Mouse (Mus musculus) heart, embryonic 13.5 days (tissue): ENCODE measurements around the gene Hoxb3. TPM values are rescaled to one million over a fixed set of nuclear protein-coding genes. Genes with fewer than 3 reads are reported as not detected.

Source experiments
- ATAC-seq: fragments of 200-750 bp; cut with Nextera tagmentation; 2 replicates; pipeline ENCODE4 v1.8.0; 2017; ENCODE audit warnings: moderate TSS enrichment; ENCODE audit not compliant: insufficient number of reproducible peaks, low FRiP score, low TSS enrichment; ENCODE audit errors: extremely low read depth
- H3K27ac ChIP-seq: fragments of 300-500 bp; sonication (generic); replicated peaks from 2 replicates; pipeline ENCODE4 v1.5.1; 2015; ENCODE audit warnings: moderate library complexity, mild to moderate bottlenecking, inconsistent platforms
- H3K27me3 ChIP-seq: fragments of 300-500 bp; sonication (generic); replicated peaks from 2 replicates; pipeline ENCODE4 v1.6.1; 2015; ENCODE audit warnings: mild to moderate bottlenecking, inconsistent platforms
- H3K36me3 ChIP-seq: fragments of 300-500 bp; sonication (generic); 2 replicates; pipeline ENCODE4 v1.6.1; 2015; ENCODE audit warnings: mild to moderate bottlenecking, inconsistent platforms
- H3K4me1 ChIP-seq: fragments of 300-500 bp; sonication (generic); 2 replicates; pipeline ENCODE4 v1.6.1; 2015; ENCODE audit warnings: inconsistent platforms
- H3K4me2 ChIP-seq: fragments of 300-500 bp; sonication (generic); 2 replicates; pipeline ENCODE4 v1.6.1; 2015; ENCODE audit warnings: inconsistent platforms, mild to moderate bottlenecking, moderate library complexity
- H3K4me3 ChIP-seq: fragments of 300-500 bp; sonication (generic); 2 replicates; pipeline ENCODE4 v1.5.1; 2015; ENCODE audit warnings: moderate library complexity, mild to moderate bottlenecking, inconsistent platforms
- H3K9ac ChIP-seq: fragments of 300-500 bp; sonication (generic); 2 replicates; pipeline ENCODE4 v1.6.1; 2015; ENCODE audit warnings: inconsistent platforms, mild to moderate bottlenecking, moderate library complexity
- H3K9me3 ChIP-seq: fragments of 300-500 bp; sonication (generic); 2 replicates; pipeline ENCODE4 v1.6.1; 2016; ENCODE audit warnings: inconsistent platforms
- WGBS: fragments of 180-500 bp; shearing (Covaris S2); methylation state at CpG from one replicate; pipeline ENCODE4 v1.1.7; 2015; ENCODE audit warnings: mixed read lengths; 5-methylcytosine and 5-hydroxymethylcytosine counted together
- polyA plus RNA-seq: library from polyadenylated mRNA; unstranded; fragments of >200 nt; fragmentation: Nextera tagmentation; extraction: Ambion mirVana; gene quantifications from 2 replicates; pipeline ENCODE4 v1.2.1, GENCODE M21; 2015

The Hoxb3 gene
- 0.31 and 1.1 TPM in 2 replicates for polyA plus RNA-seq

- H3K4me3 ChIP-seq = peak within 1 kb of the TSS; percentile 10; the same call in 1 of the 2 replicates
- H3K4me1 ChIP-seq = peaks cover 10% of the 10 kb centered on the region
- no peaks in the 10 kb centered on the region for H3K9me3 ChIP-seq
- H3K27me3 ChIP-seq = peaks cover 100% of the 10 kb centered on the region
- peak within 1 kb of the TSS; percentile 48 for H3K9ac ChIP-seq
- peak within 1 kb of the TSS; percentile 41 for H3K4me2 ChIP-seq
- H3K27ac ChIP-seq = peak within 1 kb of the TSS; percentile 45
- no peaks in the 10 kb centered on the region for H3K36me3 ChIP-seq
- ATAC-seq = no peak
- 25% methylated on average over 10 of the region's 10 CpGs for WGBS
Measured at GRCm38 (mm10) chr11:96323154-96323553, at the start of gene Hoxb3. Gene Hoxb3, plus strand, starts transcription at chr11:96323326.

GRCm38 (mm10) chr11:96274428-96274827 lies 48.7 kb upstream of the Hoxb3 start:
- Histone ChIP-seq H3K27ac (no peak overlapping the region), H3K9me3 (no peaks in the 10 kb centered on the region), H3K36me3 (no peaks in the 10 kb centered on the region), H3K27me3 (peaks cover 100% of the 10 kb centered on the region), H3K9ac (no peak overlapping the region), H3K4me2 (no peak overlapping the region), H3K4me3 (no peak overlapping the region), H3K4me1 (peaks cover 19% of the 10 kb centered on the region)
- WGBS = 5% methylated on average over 10 of the region's 10 CpGs
- ATAC-seq = no peak

- 5% methylated on average over 4 of the region's 4 CpGs for WGBS
- Histone ChIP-seq H3K9me3 (no peaks in the 10 kb centered on the region), H3K36me3 (no peaks in the 10 kb centered on the region), H3K9ac (no peak overlapping the region), H3K4me3 (no peak overlapping the region), H3K27me3 (peaks cover 100% of the 10 kb centered on the region), H3K4me1 (peaks cover 17% of the 10 kb centered on the region), H3K4me2 (no peak overlapping the region), H3K27ac (no peak overlapping the region)
- no peak for ATAC-seq
Measured at GRCm38 (mm10) chr11:96275896-96276295, 47.2 kb upstream of the Hoxb3 start.

GRCm38 (mm10) chr11:96277151-96278044 lies 45.7 kb upstream of the Hoxb3 start:
- no peak overlapping the region for H3K27ac ChIP-seq
- no peak overlapping the region for H3K4me2 ChIP-seq
- peak overlapping the region; percentile 3; the same call in 1 of the 2 replicates for H3K4me3 ChIP-seq
- no peak for ATAC-seq
- H3K36me3 ChIP-seq = no peaks in the 10 kb centered on the region
- H3K9me3 ChIP-seq = no peaks in the 10 kb centered on the region
- 1% methylated on average over 35 of the region's 35 CpGs for WGBS
- H3K9ac ChIP-seq = no peak overlapping the region
- H3K4me1 ChIP-seq = peaks cover 2% of the 10 kb centered on the region
- H3K27me3 ChIP-seq = peaks cover 100% of the 10 kb centered on the region

- 20% methylated on average over 14 of the region's 14 CpGs for WGBS
- no peak overlapping the region for H3K4me3 ChIP-seq
- ATAC-seq = no peak
Measured at GRCm38 (mm10) chr11:96278324-96278723, 44.8 kb upstream of the Hoxb3 start.

GRCm38 (mm10) chr11:96278773-96279172 lies 44.4 kb upstream of the Hoxb3 start:
- no peak overlapping the region for H3K4me2 ChIP-seq
- H3K4me3 ChIP-seq = no peak overlapping the region
- H3K27me3 ChIP-seq = peaks cover 100% of the 10 kb centered on the region
- H3K36me3 ChIP-seq = no peaks in the 10 kb centered on the region
- WGBS = under 1% methylated on average over 9 of the region's 9 CpGs
- H3K4me1 ChIP-seq = peaks cover 5% of the 10 kb centered on the region; the same call in 1 of the 2 replicates
- H3K9ac ChIP-seq = no peak overlapping the region
- H3K27ac ChIP-seq = no peak overlapping the region
- ATAC-seq = no peak
- H3K9me3 ChIP-seq = no peaks in the 10 kb centered on the region

More at GRCm38 (mm10) chr11:96278324-96278723, 44.8 kb upstream of the Hoxb3 start:
- H3K36me3 ChIP-seq = no peaks in the 10 kb centered on the region
- no peak overlapping the region for H3K4me2 ChIP-seq
- peaks cover 100% of the 10 kb centered on the region for H3K27me3 ChIP-seq
- no peaks in the 10 kb centered on the region for H3K9me3 ChIP-seq
- H3K9ac ChIP-seq = no peak overlapping the region
- no peak overlapping the region for H3K27ac ChIP-seq
- H3K4me1 ChIP-seq = peaks cover 5% of the 10 kb centered on the region; the same call in 1 of the 2 replicates

GRCm38 (mm10) chr11:96279421-96280233 lies 43.5 kb upstream of the Hoxb3 start:
- Histone ChIP-seq H3K36me3 (no peaks in the 10 kb centered on the region), H3K27ac (no peak overlapping the region), H3K9me3 (no peaks in the 10 kb centered on the region), H3K4me3 (no peak overlapping the region), H3K27me3 (peaks cover 100% of the 10 kb centered on the region), H3K4me1 (peaks cover 13% of the 10 kb centered on the region), H3K4me2 (no peak overlapping the region), H3K9ac (no peak overlapping the region)
- WGBS = 3% methylated on average over 31 of the region's 31 CpGs
- ATAC-seq = no peak

GRCm38 (mm10) chr11:96280399-96281378 lies 42.4 kb upstream of the Hoxb3 start:
- ATAC-seq = no peak
- Histone ChIP-seq H3K27ac (no peak overlapping the region), H3K9me3 (no peaks in the 10 kb centered on the region), H3K9ac (no peak overlapping the region), H3K4me2 (no peak overlapping the region), H3K4me3 (no peak overlapping the region), H3K27me3 (peaks cover 100% of the 10 kb centered on the region), H3K36me3 (no peaks in the 10 kb centered on the region), H3K4me1 (peaks cover 15% of the 10 kb centered on the region)
- WGBS = 12% methylated on average over 8 of the region's 8 CpGs

GRCm38 (mm10) chr11:96281396-96281795 lies 41.7 kb upstream of the Hoxb3 start:
- peaks cover 100% of the 10 kb centered on the region for H3K27me3 ChIP-seq
- no peaks in the 10 kb centered on the region for H3K9me3 ChIP-seq
- no peak for ATAC-seq
- no peak overlapping the region for H3K4me2 ChIP-seq
- no peaks in the 10 kb centered on the region for H3K36me3 ChIP-seq
- no peak overlapping the region for H3K9ac ChIP-seq
- no peak overlapping the region for H3K4me3 ChIP-seq
- WGBS = 4% methylated on average over 18 of the region's 18 CpGs
- H3K4me1 ChIP-seq = peaks cover 15% of the 10 kb centered on the region
- no peak overlapping the region for H3K27ac ChIP-seq

GRCm38 (mm10) chr11:96281855-96282570 lies 41.1 kb upstream of the Hoxb3 start, which contains the start of gene Hoxb8:
Gene Hoxb8, plus strand, starts transcription at chr11:96281905.
- Histone ChIP-seq H3K9me3 (no peaks in the 10 kb centered on the region), H3K9ac (no peak within 1 kb of the TSS), H3K27me3 (peaks cover 100% of the 10 kb centered on the region), H3K36me3 (no peaks in the 10 kb centered on the region), H3K4me1 (peaks cover 20% of the 10 kb centered on the region), H3K27ac (no peak within 1 kb of the TSS), H3K4me2 (peak within 1 kb of the TSS; percentile 10), H3K4me3 (no peak within 1 kb of the TSS)
- WGBS = 3% methylated on average over 27 of the region's 27 CpGs
- ATAC-seq = no peak
